Mouse (Mus musculus) midbrain, embryonic 11.5 days (tissue): ENCODE data around the gene Park7. TPM values are rescaled to one million over a fixed set of nuclear protein-coding genes. Genes with fewer than 3 reads are reported as not detected.

Source experiments
- ATAC-seq: fragments of 200-750 bp; cut with Nextera tagmentation; 2 replicates; pipeline ENCODE4 v1.8.0; 2017; ENCODE audit warnings: moderate TSS enrichment, moderate library complexity; ENCODE audit not compliant: low FRiP score
- DNase-seq: peaks from one replicate; pipeline ENCODE4 v3.0.0; 2015; ENCODE audit warnings: low spot score; ENCODE audit errors: missing footprints
- H3K27ac ChIP-seq: fragments of 300-500 bp; sonication (generic); 2 replicates; pipeline ENCODE4 v1.5.1; 2014; ENCODE audit warnings: low read depth, low read length
- H3K27me3 ChIP-seq: fragments of 300-500 bp; sonication (generic); 2 replicates; pipeline ENCODE4 v1.6.1; 2014; ENCODE audit warnings: mild to moderate bottlenecking, low read length, moderate library complexity, mixed read lengths; ENCODE audit not compliant: control insufficient read depth, insufficient read depth
- H3K36me3 ChIP-seq: fragments of 300-500 bp; sonication (generic); 2 replicates; pipeline ENCODE4 v1.6.1; 2014; ENCODE audit warnings: mild to moderate bottlenecking, low read length, moderate library complexity, mixed read lengths; ENCODE audit not compliant: control insufficient read depth, insufficient read depth
- H3K4me1 ChIP-seq: fragments of 300-500 bp; sonication (generic); 2 replicates; pipeline ENCODE4 v1.6.1; 2014; ENCODE audit warnings: low read length; ENCODE audit not compliant: control insufficient read depth, insufficient read depth
- H3K4me2 ChIP-seq: fragments of 300-500 bp; sonication (generic); 2 replicates; pipeline ENCODE4 v1.6.1; 2014; ENCODE audit warnings: mild to moderate bottlenecking, moderate library complexity
- H3K4me3 ChIP-seq: fragments of 300-500 bp; sonication (generic); 2 replicates; pipeline ENCODE4 v1.5.1; 2014; ENCODE audit warnings: low read depth, low read length
- H3K9ac ChIP-seq: fragments of 300-500 bp; sonication (generic); 2 replicates; pipeline ENCODE4 v1.6.1; 2014; ENCODE audit warnings: low read length
- H3K9me3 ChIP-seq: fragments of 300-500 bp; sonication (generic); 2 replicates; pipeline ENCODE4 v1.6.1; 2016; ENCODE audit warnings: low read length; ENCODE audit not compliant: control insufficient read depth
- WGBS: fragments of 180-500 bp; shearing (Covaris S2); extraction: QIAGEN DNeasy Blood & Tissue Kit; methylation state at CpG from one replicate; pipeline ENCODE4 v1.1.7; 2014; 5-methylcytosine and 5-hydroxymethylcytosine counted together
- polyA plus RNA-seq: library from polyadenylated mRNA; unstranded; fragments of >200 nt; fragmentation: Nextera tagmentation; extraction: Ambion mirVana; gene quantifications from 2 replicates; pipeline ENCODE4 v1.2.1, GENCODE M21; 2014

Park7 gene
- polyA plus RNA-seq, 1 experiment from 2014 or later = 406 TPM

GRCm38 (mm10) chr4:150865371-150865770 lies 48.9 kb downstream of the Park7 start:
- Histone ChIP-seq H3K4me2 (no peak overlapping the region), H3K4me3 (no peak overlapping the region), H3K27ac (no peak overlapping the region), H3K9ac (no peak overlapping the region), H3K36me3 (peaks cover 7% of the 10 kb centered on the region; the same call in 1 of the 2 replicates), H3K9me3 (no peaks in the 10 kb centered on the region), H3K27me3 (no peaks in the 10 kb centered on the region), H3K4me1 (no peaks in the 10 kb centered on the region)
- ATAC-seq (no peak), DNase-seq (no peak)

GRCm38 (mm10) chr4:150862626-150863375 lies 51.4 kb downstream of the Park7 start:
- Histone ChIP-seq H3K27me3 (no peaks in the 10 kb centered on the region), H3K27ac (no peak overlapping the region), H3K9me3 (no peaks in the 10 kb centered on the region), H3K36me3 (peaks cover 4% of the 10 kb centered on the region; the same call in 1 of the 2 replicates), H3K4me3 (no peak overlapping the region), H3K4me2 (no peak overlapping the region), H3K9ac (no peak overlapping the region), H3K4me1 (no peaks in the 10 kb centered on the region)
- ATAC-seq = no peak
- DNase-seq = no peak
- WGBS = 73% methylated on average over 8 of the region's 8 CpGs

- H3K4me3 ChIP-seq = no peak overlapping the region
- no peaks in the 10 kb centered on the region for H3K27me3 ChIP-seq
- H3K36me3 ChIP-seq = no peaks in the 10 kb centered on the region; the same call in 1 of the 2 replicates
- DNase-seq = no peak
- no peak overlapping the region for H3K27ac ChIP-seq
- no peak overlapping the region for H3K9ac ChIP-seq
- no peaks in the 10 kb centered on the region for H3K9me3 ChIP-seq
- WGBS = 77% methylated on average over 2 of the region's 2 CpGs
- no peaks in the 10 kb centered on the region for H3K4me1 ChIP-seq
- H3K4me2 ChIP-seq = no peak overlapping the region
- ATAC-seq = no peak
These were observed 53.1 kb downstream of the Park7 start for GRCm38 (mm10) chr4:150861161-150861560.

GRCm38 (mm10) chr4:150860526-150860925 lies 53.7 kb downstream of the Park7 start:
- WGBS = 90% methylated on average over 4 of the region's 4 CpGs
- H3K4me2 ChIP-seq = no peak overlapping the region
- H3K9me3 ChIP-seq = no peaks in the 10 kb centered on the region
- no peak for DNase-seq
- peaks cover 3% of the 10 kb centered on the region for H3K4me1 ChIP-seq
- no peaks in the 10 kb centered on the region for H3K27me3 ChIP-seq
- ATAC-seq = no peak
- no peak overlapping the region for H3K27ac ChIP-seq
- H3K4me3 ChIP-seq = no peak overlapping the region
- H3K9ac ChIP-seq = no peak overlapping the region
- no peaks in the 10 kb centered on the region; the same call in 1 of the 2 replicates for H3K36me3 ChIP-seq

GRCm38 (mm10) chr4:150855346-150855745 lies 58.9 kb downstream of the Park7 start:
- DNase-seq (no peak), ATAC-seq (no peak)
- peaks cover 3% of the 10 kb centered on the region for H3K4me1 ChIP-seq
- peak overlapping the region; percentile 68 for H3K4me2 ChIP-seq
- H3K4me3 ChIP-seq = peak overlapping the region; percentile 83
- WGBS = 0% methylated on average over 26 of the region's 43 CpGs
- H3K36me3 ChIP-seq = no peaks in the 10 kb centered on the region
- peak overlapping the region; percentile 93 for H3K9ac ChIP-seq
- peaks cover 5% of the 10 kb centered on the region; the same call in 1 of the 2 replicates for H3K27me3 ChIP-seq
- peak overlapping the region; percentile 97 for H3K27ac ChIP-seq
- H3K9me3 ChIP-seq = no peaks in the 10 kb centered on the region

GRCm38 (mm10) chr4:150854839-150855246 lies 59.4 kb downstream of the Park7 start:
- H3K9me3 ChIP-seq = no peaks in the 10 kb centered on the region
- ATAC-seq = peak; percentile 98
- H3K27ac ChIP-seq = peak overlapping the region; percentile 97
- H3K27me3 ChIP-seq = peaks cover 5% of the 10 kb centered on the region; the same call in 1 of the 2 replicates
- DNase-seq = peak; percentile 100
- H3K9ac ChIP-seq = peak overlapping the region; percentile 93
- H3K4me1 ChIP-seq = peaks cover 3% of the 10 kb centered on the region
- whole genome bisulfite sequencing = under 1% methylated on average over 59 of the region's 59 CpGs
- peak overlapping the region; percentile 83 for H3K4me3 ChIP-seq
- H3K4me2 ChIP-seq = peak overlapping the region; percentile 68
- H3K36me3 ChIP-seq = no peaks in the 10 kb centered on the region

GRCm38 (mm10) chr4:150853680-150854461 lies 60.4 kb downstream of the Park7 start, which contains the start of gene Errfi1:
Gene Errfi1 (plus strand): TSS chr4:150853919.
- H3K9me3 ChIP-seq = no peaks in the 10 kb centered on the region
- H3K4me1 ChIP-seq = peaks cover 3% of the 10 kb centered on the region
- DNase-seq (no peak), ATAC-seq (peak; percentile 10; the same call in 1 of the 2 replicates)
- H3K4me3 ChIP-seq = peak within 1 kb of the TSS; percentile 83
- H3K27ac ChIP-seq = no peak within 1 kb of the TSS
- peak within 1 kb of the TSS; percentile 41 for H3K9ac ChIP-seq
- peaks cover 5% of the 10 kb centered on the region; the same call in 1 of the 2 replicates for H3K27me3 ChIP-seq
- no peaks in the 10 kb centered on the region for H3K36me3 ChIP-seq
- H3K4me2 ChIP-seq = peak within 1 kb of the TSS; percentile 68
- WGBS = 53% methylated on average over 13 of the region's 13 CpGs

- WGBS = 76% methylated on average over 4 of the region's 4 CpGs
- ATAC-seq = no peak
These were observed 61.8 kb downstream of the Park7 start for GRCm38 (mm10) chr4:150852479-150852878.

GRCm38 (mm10) chr4:150852045-150852444 lies 62.2 kb downstream of the Park7 start:
- no peak for DNase-seq
- ATAC-seq = no peak
- Histone ChIP-seq H3K4me1 (peaks cover 3% of the 10 kb centered on the region), H3K36me3 (no peaks in the 10 kb centered on the region), H3K4me2 (no peak overlapping the region), H3K4me3 (no peak overlapping the region), H3K9me3 (no peaks in the 10 kb centered on the region), H3K27ac (no peak overlapping the region), H3K27me3 (peaks cover 5% of the 10 kb centered on the region; the same call in 1 of the 2 replicates), H3K9ac (no peak overlapping the region)
- WGBS = 74% methylated on average over 8 of the region's 8 CpGs

More at GRCm38 (mm10) chr4:150852479-150852878, 61.8 kb downstream of the Park7 start:
- H3K9me3 ChIP-seq = no peaks in the 10 kb centered on the region
- H3K27ac ChIP-seq = no peak overlapping the region
- no peaks in the 10 kb centered on the region for H3K36me3 ChIP-seq
- no peak overlapping the region for H3K4me3 ChIP-seq
- no peak for DNase-seq
- peaks cover 5% of the 10 kb centered on the region; the same call in 1 of the 2 replicates for H3K27me3 ChIP-seq
- H3K9ac ChIP-seq = no peak overlapping the region
- peaks cover 3% of the 10 kb centered on the region for H3K4me1 ChIP-seq
- H3K4me2 ChIP-seq = no peak overlapping the region
